Mouse (Mus musculus): Measurements from ENCODE around the gene Ankle2.

The Ankle2 gene

DNA sequence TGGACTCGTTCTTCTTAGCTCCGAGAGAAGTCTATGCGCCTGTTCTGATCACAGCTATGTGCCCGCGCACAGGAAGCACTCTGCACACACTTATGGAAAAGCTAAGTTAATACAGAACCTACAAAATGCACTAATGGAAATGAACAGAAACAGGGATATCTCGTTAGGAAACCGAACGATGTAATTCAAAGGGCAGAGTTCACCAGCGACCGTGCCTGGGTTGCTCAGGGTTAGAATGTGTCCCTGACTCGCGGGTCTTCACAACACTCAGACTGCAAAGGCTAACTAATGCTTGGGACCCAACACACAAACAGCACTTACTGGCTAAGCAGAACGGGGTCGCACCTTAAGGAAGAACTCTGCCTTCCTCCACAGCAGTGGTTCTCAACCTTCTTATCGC lies 54.4 kb downstream of the Ankle2 start:
- DNase-seq (ENCODE audit: low spot score), result no peak

DNA sequence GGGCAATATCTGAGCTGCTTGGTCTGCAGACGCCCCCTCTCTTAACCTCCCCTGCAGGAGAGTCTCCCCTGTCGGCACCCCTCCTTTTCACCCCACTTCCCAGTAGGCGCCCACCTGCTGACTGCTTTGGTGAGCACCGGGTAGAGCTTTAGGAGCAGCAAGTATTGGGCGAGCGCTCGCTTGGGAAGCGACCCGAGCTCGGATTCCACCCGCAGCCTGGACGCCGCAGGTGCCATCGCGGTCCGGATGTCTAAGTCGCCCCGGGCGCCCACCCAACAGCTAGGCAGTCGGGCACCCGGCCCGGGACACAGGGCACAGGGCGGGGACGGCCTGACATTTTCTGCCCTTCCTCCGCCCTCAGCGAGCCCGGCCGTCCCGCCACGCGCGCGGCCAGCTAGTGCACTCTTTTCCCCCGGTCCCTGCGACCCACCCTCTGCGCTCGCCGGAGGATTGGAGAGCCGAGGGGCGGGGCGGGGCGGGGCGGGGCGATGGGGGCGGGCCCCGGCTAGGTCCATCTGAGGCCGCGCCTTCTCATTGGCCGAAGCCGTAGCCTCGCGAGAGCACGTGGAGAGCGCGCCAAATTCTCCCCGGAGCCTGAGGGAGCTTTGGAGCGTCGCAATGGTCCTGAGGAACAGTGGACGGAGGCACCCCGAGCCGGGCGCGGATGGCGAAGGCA lies 55.1 kb downstream of the Ankle2 start, which contains the start of the genes Pxmp2 and Pole:
Pxmp2 (minus strand) TSS at position 417 of the 676 bp plus-strand sequence.
Pole (plus strand) TSS at position 537 of the 676 bp plus-strand sequence.
- DNase-seq (ENCODE audit: low spot score), result peak; percentile 81

DNA sequence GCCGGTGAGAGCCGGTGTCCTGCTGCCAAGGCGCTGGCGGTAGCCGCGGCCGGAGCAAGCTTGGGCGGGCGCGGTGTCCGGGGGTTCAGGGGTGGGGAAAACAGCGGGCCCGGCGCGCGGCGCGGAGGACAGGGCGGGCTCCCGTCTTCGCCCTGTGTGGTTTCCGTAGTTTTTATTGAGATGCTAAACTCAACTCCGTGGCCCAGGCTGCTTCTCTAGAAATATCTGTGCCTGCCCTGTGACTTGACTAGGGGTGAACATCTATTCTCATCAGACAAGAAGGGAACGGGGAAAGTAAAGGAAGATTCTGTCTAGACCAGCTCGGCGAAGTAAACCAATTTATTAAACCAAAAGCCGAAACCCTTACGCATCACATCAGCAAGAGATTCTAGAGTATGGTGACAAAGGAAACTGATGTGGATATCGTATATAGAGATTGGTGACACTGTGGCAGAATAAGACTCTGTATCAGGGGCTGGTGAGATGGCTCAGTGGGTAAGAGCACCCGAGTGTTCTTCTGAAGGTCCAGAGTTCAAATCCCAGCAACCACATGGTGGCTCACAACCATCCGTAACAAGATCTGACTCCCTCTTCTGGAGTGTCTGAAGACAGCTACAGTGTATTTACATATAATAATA lies 55.8 kb downstream of the Ankle2 start:
- no peak for DNase-seq (ENCODE audit: low spot score)

DNA sequence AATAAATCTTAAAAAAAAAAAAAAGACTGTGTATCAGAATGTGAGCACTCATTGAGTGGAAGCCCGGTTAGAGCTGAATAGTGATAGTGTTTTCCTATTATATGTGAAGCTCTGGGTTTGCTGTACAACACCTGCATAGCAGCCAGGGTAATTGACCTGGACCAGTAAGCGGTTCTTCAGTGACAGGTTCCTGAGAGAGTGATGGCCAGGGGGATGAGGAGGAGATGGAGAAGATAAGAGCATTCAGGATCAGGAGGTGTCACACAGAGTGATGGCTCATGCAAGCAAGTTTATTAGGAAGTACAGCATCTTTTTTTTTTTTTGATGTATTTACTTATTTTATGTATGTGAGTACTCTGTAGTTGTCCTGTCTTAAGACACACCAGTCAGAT lies 56.3 kb downstream of the Ankle2 start:
- DNase-seq (ENCODE audit: low spot score), result no peak

- DNase-seq (ENCODE audit: low spot score), result no peak
Observed at GRCm38 (mm10) chr5:110291649-110292048, 60.8 kb downstream of the Ankle2 start.

- no peak for DNase-seq (ENCODE audit: low spot score)
Observed at GRCm38 (mm10) chr5:110296637-110297036, 65.8 kb downstream of the Ankle2 start.

DNA sequence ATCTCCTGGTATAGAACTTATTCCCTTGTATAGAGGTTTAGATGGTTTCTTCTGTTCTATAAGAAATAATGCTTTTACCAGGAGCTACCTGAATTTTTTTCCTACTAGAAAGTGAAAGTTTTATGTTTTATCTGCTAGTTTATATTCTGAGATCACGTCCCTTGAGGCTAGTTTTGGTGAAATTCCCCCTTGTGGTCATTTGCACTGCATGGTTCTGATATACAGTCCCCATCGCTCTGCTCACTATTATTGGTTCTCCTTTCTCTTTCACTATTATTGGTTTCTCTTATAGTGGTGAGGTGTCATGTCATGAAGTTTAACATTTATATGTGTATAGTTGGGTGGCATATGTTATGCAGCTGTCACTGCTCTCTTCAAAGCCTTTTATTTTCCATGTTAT lies 69.8 kb downstream of the Ankle2 start:
- no peak for DNase-seq (ENCODE audit: low spot score)
